Mouse (Mus musculus): ENCODE results near the gene Tarsl2.

Tarsl2 gene

GRCm38 (mm10) chr7:65737286-65738040, 92.8 kb downstream of the Tarsl2 start:
- DNase-seq (ENCODE audit: low read depth, low spot score), result no peak

Data from c-Kit-negative CD71-positive TER-119-positive erythroid progenitor cells, embryonic 14.5 days (primary cell).